Mouse (Mus musculus) ZHBTc4 (cell line): ENCODE measurements at regions not wholly inside any gene's neighbourhood (a gene's known extent, or its start where the extent isn't known, plus 50 kb on each side); places are given as distances from the start of the nearest gene placed in this dataset.

ENCODE experiments used
- DNase-seq: peaks from one replicate; pipeline ENCODE4 v3.0.0-alpha.2; 2011; ENCODE audit warnings: low read depth, low spot score

GRCm38 (mm10) chr17:92608017-92608416 lies 590.8 kb upstream of the Adcyap1 start:
- DNase-seq, result peak; percentile 65

- no peak for DNase-seq
Observed at GRCm38 (mm10) chr17:92628816-92629614, 569.8 kb upstream of the Adcyap1 start.

GRCm38 (mm10) chr17:92651264-92651663 lies 547.6 kb upstream of the Adcyap1 start:
- DNase-seq, result no peak
